Mouse (Mus musculus): ENCODE measurements around the gene Fcgr4.
"Not testable (repeated sequence)": the region's sequence is repeated elsewhere in the genome, so short reads cannot be mapped to it uniquely, and the experiment has no call there.

DNA sequence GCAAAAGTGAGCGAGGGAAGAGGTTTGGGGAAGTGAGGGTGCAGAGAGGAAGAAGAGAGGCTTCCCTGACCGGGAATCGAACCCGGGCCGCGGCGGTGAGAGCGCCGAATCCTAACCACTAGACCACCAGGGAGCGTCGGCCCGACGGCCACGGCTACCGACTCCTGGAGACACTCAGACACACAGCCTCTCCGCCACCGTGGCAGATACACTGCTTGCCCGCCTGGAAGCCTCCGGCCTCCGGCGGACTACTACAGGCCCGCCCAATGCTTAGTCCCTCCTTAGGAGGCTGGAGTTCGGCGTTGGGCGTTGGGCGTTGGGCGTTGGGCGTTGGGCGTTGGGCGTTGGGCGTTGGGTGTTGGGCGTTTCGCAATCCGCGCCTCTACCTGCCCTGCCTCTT lies 60.6 kb downstream of the Fcgr4 start:
- TF ChIP-seq EP300 (optimal IDR thresholded peaks at IDR 0.05); CTCF (IDR thresholded peaks at IDR 0.05; ENCODE audit: low read depth): not testable (repeated sequence)
